Mouse (Mus musculus) brain, embryonic 18.5 days (tissue): ENCODE results near the gene Sox5.
"Not testable (repeated sequence)": the region's sequence is repeated elsewhere in the genome, so short reads cannot be mapped to it uniquely, and the experiment has no call there.

ENCODE experiments used
- DNase-seq: peaks from one replicate; pipeline ENCODE4 v3.0.0-alpha.2; 2012; ENCODE audit warnings: low read depth, low spot score

The Sox5 gene

DNA sequence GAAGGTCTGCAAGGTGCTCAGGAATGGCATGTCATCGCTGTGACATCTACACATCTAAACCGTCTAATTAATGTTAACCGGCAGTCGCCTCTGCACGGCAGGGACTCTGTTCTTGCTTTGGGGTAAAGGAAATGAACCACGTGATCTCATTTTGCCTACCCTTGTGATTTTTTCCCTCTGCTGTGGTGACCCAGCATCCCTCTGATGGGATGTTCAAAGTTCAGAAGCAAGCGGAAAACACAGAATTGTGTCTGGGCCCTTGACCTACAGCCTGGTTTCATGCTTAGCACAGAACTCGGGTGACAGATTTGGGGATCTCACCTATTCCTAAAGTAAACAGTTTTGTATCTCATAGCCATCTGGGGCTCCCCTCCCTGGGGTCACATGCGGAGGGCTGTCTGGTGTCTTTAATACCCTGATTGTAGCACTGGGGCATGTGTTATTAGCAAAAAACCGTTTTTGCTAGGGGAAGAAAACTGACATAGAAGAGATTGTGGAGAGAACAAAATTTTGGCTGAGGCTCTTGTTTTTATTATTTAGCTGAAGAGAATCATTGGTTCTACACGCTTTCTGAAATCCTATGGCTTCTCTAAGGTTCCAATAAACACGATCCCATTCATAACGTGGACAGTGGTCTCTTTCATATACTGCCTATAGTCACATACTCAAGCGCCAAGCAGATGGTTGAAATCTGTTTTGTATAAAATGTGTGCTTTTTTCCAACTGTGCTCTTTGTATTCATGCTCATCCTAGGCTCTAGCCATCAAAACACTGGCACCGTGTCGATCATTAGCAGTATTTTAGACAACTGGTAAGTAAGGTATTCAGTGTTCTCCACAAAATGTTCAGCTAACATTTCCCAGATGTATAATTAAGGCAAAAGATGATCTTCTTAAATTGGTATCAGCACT is 584.3 kb downstream of the Sox5 start:
- no peak for DNase-seq

DNA sequence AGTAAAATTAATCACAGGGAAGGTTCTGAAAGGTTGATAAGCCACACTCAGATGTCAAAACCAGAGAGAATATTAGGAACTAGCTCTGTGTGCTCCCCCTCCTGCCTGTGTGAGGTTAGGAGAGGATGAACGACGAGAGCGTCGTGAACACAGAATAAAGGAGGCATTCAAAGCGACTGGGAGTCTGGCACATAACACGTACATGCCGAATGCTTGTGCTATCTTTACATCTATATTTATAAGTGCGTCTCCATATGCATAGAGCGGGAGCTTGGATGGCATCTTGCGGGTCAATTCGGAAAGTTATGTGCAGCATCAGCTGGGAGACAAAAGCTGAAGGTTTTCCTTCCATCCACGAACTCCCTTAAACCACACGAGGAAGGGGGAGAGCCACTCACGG is 585.8 kb downstream of the Sox5 start:
- DNase-seq = no peak

DNA sequence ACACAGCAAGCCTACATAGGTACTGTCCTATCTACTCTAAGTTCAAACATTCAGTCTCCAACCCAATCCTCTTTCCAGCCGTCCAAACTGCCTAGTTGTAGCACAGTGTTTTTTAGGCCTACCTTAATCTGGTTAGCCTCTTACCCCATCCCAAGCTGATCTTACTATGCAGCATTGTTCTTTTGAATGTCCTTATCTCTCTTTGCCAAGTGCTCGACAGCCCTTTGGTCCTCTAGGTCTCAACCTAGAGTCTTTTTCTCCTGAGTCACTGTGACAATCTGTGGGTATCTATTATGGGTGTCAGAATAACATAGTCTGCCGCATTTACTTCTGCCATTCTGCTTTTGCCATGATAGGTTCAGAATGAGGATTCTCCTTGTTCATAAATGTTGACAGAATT is 598.7 kb downstream of the Sox5 start:
- no peak for DNase-seq

DNA sequence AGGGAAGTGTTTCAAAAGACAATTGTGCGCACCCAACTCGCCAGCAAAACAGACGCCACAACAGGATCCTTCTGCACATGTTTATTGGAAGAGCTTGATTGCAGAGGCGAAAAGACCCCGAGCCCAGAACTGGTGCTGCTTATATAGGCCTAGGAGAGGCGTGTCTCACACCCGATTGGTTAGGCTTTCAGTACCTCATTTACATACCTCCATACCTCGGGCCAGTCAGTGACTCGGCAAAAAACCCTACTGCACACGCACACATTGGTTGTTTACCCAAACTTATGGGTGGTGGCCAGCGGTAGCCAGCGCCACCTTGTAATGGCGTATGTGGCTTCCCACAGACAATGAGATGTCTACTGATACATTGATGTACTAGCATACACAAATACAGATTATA is 599.3 kb downstream of the Sox5 start:
- not testable (repeated sequence) for DNase-seq

DNA sequence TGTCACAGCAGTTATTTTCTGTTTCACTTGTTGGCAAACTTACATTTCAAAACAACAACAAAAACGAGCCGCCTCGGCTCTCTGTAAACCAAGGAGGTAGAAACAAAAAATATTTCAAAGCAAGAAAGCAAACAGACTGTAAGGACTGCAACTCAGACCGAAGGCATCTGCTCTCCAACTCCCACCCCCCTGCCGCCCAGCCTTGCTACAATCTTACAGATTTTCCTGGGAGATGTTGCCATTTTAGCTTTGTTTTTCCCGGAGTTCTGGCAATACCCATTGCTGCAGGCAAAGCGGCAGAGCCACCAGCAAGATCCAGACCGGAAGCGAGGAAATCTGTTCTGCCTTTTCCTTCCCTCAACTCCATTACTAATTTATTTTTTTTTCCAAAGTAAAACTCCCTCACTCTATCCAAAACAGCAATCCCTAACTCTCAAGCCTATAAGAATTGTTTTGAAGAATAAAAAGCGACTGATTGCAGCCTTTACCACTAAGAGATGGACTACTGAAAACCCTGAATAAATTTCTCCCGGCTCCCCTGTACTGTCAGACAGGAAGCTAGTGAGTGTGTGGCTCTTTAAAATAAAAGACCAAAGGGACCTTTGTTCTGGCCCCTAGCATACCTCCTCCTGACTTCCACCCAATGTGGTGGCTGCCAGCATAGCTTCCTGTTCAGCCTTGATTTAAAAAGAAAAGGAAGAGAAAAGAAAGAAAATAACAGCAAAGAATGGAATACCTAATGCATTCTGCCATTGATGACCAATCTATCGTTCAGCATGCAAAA is 600.5 kb downstream of the Sox5 start:
- DNase-seq = no peak

GRCm38 (mm10) chr6:144179111-144179510 is 602.7 kb downstream of the Sox5 start:
- no peak for DNase-seq

GRCm38 (mm10) chr6:144176674-144177073 is 605.1 kb downstream of the Sox5 start:
- DNase-seq = no peak

DNA sequence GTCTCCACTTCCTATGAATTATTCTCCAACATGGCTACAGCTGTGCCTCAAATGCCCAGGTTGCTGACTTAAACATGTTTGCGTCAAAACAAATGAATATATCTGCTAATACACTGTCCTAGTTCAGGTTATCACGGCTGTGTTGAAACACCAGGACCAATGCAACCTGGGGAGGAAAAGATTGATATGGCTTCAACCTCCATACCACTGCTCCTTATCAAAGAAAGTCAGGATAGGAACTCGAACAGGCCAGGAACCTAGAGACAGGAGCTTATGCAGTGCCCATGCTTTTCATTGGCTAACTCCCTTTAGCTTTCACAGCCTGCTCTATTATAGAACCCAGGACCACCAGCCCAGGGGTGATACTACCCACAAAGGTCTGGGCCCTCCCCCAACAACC is 606.2 kb downstream of the Sox5 start:
- no peak for DNase-seq

DNA sequence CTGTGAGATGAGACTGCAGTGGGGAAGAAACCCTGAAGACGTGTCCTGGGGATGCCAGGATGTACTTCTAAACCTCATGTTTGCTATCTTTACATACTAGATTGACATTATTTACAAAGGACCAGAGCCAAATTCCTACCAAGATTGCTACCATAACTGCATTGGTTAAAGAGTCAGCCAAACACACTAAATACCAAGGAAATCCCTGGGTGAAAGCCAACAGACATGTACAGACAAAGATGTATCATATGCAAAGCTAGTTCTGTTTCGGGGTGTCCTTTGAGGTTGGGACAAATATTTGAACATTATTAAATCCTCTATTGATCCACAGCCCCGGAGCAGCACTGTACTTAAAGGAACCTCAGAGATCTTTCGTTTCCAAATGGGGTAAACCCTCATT is 611.2 kb downstream of the Sox5 start:
- DNase-seq = no peak

DNA sequence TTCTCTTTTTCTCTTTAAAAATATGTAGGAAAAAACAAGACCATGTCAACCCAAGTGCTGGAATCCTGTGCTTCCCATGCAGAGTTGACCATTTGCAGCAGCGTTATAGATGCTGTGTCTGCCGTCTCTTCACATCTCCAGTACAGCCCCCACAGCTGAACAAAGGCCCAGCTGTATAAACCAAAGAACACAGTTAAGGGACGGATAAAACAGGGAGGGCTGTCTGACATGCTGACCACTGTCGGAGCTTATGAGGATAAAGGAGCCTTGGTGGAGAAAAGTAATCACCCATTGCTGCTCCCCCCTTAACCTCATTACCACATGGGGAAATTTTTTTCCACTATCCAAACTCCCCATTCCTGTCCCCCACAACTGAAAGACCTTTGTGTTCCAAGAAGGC is 612.0 kb downstream of the Sox5 start:
- DNase-seq = no peak

GRCm38 (mm10) chr6:144168696-144169476 is 612.9 kb downstream of the Sox5 start:
- DNase-seq = no peak

DNA sequence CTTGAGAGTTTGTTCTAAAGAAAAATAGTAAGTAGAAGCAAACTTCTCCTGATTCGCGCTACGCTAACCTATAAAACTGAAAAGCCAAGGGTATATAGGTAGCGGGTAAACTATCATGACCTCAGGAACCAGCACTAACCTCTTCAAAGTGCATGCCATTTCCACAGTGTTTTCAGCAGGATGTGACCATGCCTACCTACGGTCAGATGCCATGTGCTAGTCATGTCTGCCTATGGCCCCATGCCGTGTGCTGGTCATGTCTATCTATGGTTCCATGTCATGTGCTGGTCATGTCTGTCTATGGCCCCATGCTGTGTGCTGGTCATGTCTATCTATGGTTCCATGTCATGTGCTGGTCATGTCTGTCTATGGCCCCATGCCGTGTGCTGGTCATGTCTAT is 614.7 kb downstream of the Sox5 start:
- DNase-seq = no peak

- DNase-seq = no peak
These were observed 615.1 kb downstream of the Sox5 start for GRCm38 (mm10) chr6:144166651-144167050.

GRCm38 (mm10) chr6:144166104-144166503 is 615.7 kb downstream of the Sox5 start:
- no peak for DNase-seq

GRCm38 (mm10) chr6:144163501-144163900 is 618.3 kb downstream of the Sox5 start:
- no peak for DNase-seq

DNA sequence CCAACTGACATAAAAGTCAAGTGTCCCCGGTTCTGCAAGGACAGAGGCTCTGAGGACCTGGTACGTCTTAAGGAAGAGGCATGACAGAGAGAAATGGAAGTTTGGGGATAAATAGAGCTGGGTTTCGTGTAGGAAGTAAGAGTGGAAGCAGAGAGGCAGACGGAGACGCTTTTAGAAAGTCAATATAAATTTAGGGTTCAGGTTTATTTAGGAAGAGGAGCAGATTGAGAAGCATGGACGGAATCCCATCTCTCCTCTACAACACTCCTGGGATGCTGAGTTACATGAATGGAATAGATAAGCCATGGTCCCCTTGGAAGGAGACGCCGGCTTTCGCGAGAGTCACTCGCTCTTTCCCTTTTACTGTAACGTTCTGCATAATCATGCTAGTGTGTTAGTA is 623.1 kb downstream of the Sox5 start:
- DNase-seq = no peak

DNA sequence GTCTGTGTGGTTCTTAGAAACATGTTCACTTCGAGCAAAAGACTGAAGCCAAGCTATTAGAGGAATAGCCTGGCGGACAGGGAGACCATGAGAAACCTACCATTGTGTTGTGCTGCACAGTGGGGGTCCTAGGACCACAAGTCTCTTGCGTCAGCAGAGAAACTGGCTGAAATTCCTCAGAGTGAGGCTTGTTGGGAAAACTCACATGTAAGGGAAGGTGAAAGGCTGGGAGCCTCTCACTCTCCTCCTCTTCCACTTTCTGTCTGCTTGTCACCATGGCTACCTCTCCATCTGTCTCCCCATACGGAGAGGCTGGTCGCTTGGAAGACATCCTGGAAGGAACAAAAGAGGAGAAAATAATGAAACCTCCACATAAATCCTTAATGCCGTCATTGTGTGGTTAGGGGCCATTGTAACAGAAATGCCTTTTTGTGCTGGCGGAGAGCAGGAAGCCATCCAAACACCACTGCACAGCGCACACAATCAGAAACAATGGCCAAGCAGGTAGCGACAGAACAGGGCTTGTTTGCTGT is 626.8 kb downstream of the Sox5 start:
- DNase-seq = peak; percentile 54

GRCm38 (mm10) chr6:144151957-144152356 is 629.8 kb downstream of the Sox5 start:
- no peak for DNase-seq

DNA sequence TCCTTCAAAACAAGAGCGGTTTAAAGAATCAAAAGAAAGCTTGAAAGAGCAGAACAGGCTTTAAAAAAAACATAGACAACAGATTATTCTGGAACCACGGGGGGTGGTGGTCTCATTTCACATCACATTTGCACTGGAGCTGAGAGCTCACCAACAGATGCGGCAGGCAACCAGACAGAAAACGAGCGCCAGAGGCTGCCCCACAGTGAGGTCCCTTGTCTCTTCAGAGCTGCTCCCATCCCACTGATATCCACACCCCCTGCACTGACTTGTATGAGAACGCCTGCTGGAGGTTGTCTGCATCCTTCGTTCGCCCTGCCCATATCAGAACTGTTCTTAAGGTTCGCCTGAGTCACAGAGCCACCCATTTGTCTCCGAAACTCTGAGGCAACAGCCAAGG is 630.7 kb downstream of the Sox5 start:
- DNase-seq = no peak

GRCm38 (mm10) chr6:144137397-144137796 is 644.4 kb downstream of the Sox5 start:
- DNase-seq = no peak

DNA sequence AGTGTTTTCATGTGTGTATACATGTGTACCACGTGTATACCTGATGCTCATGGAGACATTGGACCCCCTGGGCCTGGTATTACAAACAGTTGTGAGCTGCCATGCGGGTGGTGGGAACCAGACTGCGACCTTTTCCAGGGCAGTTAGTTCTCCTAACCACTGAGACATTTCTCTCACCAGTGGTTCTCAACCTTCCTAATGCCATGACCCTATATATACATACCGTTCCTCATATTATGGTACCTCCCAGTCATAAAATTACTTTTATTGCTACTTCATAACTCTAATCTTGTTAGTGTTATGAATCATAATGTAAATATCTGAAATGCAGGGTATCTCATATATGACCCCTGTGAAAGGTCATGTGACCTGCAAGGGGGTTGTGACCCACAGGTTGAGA is 644.9 kb downstream of the Sox5 start:
- DNase-seq = no peak

DNA sequence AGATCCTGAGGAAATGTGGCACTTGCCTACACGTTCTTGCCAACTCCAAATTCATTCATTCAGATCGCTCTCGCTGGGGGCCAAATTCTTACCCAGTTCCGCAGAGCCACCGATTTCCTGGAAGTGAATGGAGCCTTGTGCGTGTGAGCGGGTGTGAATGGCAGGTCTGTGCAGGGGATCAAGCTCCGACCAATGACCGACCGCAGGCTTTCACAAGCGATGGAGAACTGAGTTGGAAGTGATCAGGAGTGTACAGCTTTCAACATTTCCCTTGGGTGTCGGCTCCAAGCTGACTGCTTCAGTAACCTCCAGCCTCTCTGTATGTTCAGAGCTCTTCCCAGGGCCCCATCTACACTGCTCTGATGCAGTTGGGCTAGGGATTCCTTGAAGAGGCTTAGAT is 651.9 kb downstream of the Sox5 start:
- no peak for DNase-seq
